Mouse (Mus musculus) CH12.LX (cell line): ENCODE measurements at regions not wholly inside any gene's neighbourhood (a gene's known extent, or its start where the extent isn't known, plus 50 kb on each side); places are given as distances from the start of the nearest gene placed in this dataset.

Source experiments
- DNase-seq: peaks from one replicate; pipeline ENCODE4 v3.0.0-alpha.2; 2013; ENCODE audit errors: extremely low read depth
- H3K27ac ChIP-seq: 2 replicates; pipeline ENCODE4 v1.5.1; 2012; ENCODE audit warnings: low read depth, mild to moderate bottlenecking, control low read depth, moderate library complexity; ENCODE audit not compliant: insufficient read depth
- H3K27me3 ChIP-seq: replicated peaks from 2 replicates; pipeline ENCODE3; 2012; ENCODE audit warnings: inconsistent platforms
- H3K36me3 ChIP-seq, 2 experiments: replicated peaks in 1 of 2; 2 replicates each; pipeline versions ENCODE3 to v1.6.1; 2012; ENCODE audit warnings: inconsistent platforms in 1 of 2, low read length in 1 of 2, mild to moderate bottlenecking in 1 of 2, mixed read lengths in 1 of 2, moderate library complexity in 1 of 2; ENCODE audit not compliant: control insufficient read depth in 1 of 2, insufficient read depth in 1 of 2
- H3K4me1 ChIP-seq, 2 experiments: 2 replicates each; pipeline ENCODE4 v1.6.1; 2012; ENCODE audit warnings: inconsistent platforms in 1 of 2, moderate library complexity in 1 of 2; ENCODE audit not compliant: insufficient read depth in 2 of 2, control insufficient read depth in 1 of 2
- H3K4me2 ChIP-seq: 2 replicates; pipeline ENCODE4 v1.6.1; 2012; ENCODE audit warnings: low read depth, mild to moderate bottlenecking, control low read depth; ENCODE audit not compliant: poor library complexity, insufficient read depth, severe bottlenecking
- H3K4me3 ChIP-seq, 3 experiments: fragments of 150-350 bp in 1 of 3; sonication (generic) in 1 of 3; replicated peaks in 1 of 3; 2 replicates each; pipeline versions ENCODE3 to v1.5.1; 2011 to 2012; ENCODE audit warnings: low read depth in 2 of 3, low read length in 2 of 3, mild to moderate bottlenecking in 2 of 3, moderate library complexity in 2 of 3, control low read depth in 1 of 3, improper control_type of control experiment in 1 of 3, inconsistent platforms in 1 of 3, mixed read lengths in 1 of 3; ENCODE audit not compliant: poor library complexity in 1 of 3
- H3K79me2 ChIP-seq: replicated peaks from 2 replicates; pipeline ENCODE4 v1.6.1; 2012; ENCODE audit warnings: mild to moderate bottlenecking, moderate library complexity; ENCODE audit not compliant: control insufficient read depth, poor library complexity, insufficient read depth, severe bottlenecking; ENCODE audit errors: extremely low read depth
- H3K9ac ChIP-seq: 2 replicates; pipeline ENCODE4 v1.6.1; 2012; ENCODE audit warnings: low read depth, mild to moderate bottlenecking, control low read depth, moderate library complexity; ENCODE audit not compliant: insufficient read depth
- H3K9me3 ChIP-seq: replicated peaks from 2 replicates; pipeline ENCODE3; 2012; ENCODE audit warnings: low read length, inconsistent platforms, mixed read lengths
- BHLHE40 ChIP-seq: IDR thresholded peaks from 2 replicates; pipeline ENCODE4 v1.6.1; 2011; ENCODE audit warnings: mild to moderate bottlenecking, low read depth, low read length, improper control_type of control experiment
- CTCF ChIP-seq, 2 experiments: IDR thresholded peaks in 1 of 2; conservative IDR thresholded peaks in 1 of 2; 2 replicates each; pipeline ENCODE4 v1.5.1; 2011 to 2012; ENCODE audit warnings: low read depth in 2 of 2, low read length in 2 of 2, improper control_type of control experiment in 1 of 2, inconsistent platforms in 1 of 2, mild to moderate bottlenecking in 1 of 2, moderate library complexity in 1 of 2
- E2F4 ChIP-seq: IDR thresholded peaks from 2 replicates; pipeline ENCODE4 v1.6.1; 2011; ENCODE audit warnings: low read depth, low read length, improper control_type of control experiment; ENCODE audit not compliant: insufficient replicate concordance
- ELF1 ChIP-seq: IDR thresholded peaks from 2 replicates; pipeline ENCODE4 v1.6.1; 2014; ENCODE audit warnings: low read depth, mild to moderate bottlenecking, inconsistent platforms, low read length, improper control_type of control experiment
- ETS1 ChIP-seq: conservative IDR thresholded peaks from 2 replicates; pipeline ENCODE4 v1.6.1; 2012; ENCODE audit warnings: low read depth, mild to moderate bottlenecking, inconsistent platforms, low read length, improper control_type of control experiment, moderate library complexity
- JUN ChIP-seq: IDR thresholded peaks from 2 replicates; pipeline ENCODE4 v1.6.1; 2011; ENCODE audit warnings: low read depth, mild to moderate bottlenecking, low read length, improper control_type of control experiment, moderate library complexity; ENCODE audit not compliant: insufficient read depth
- JUND ChIP-seq: conservative IDR thresholded peaks from 2 replicates; pipeline ENCODE4 v1.6.1; 2011; ENCODE audit warnings: low read depth, low read length, improper control_type of control experiment
- MAX ChIP-seq: IDR thresholded peaks from 2 replicates; pipeline ENCODE4 v1.6.1; 2011; ENCODE audit warnings: low read length, improper control_type of control experiment
- MAZ ChIP-seq: IDR thresholded peaks from 2 replicates; pipeline ENCODE4 v1.6.1; 2012; ENCODE audit warnings: low read depth, mild to moderate bottlenecking, inconsistent platforms, low read length, improper control_type of control experiment, moderate library complexity
- MEF2A ChIP-seq: IDR thresholded peaks from 2 replicates; pipeline ENCODE4 v1.6.1; 2014; ENCODE audit warnings: low read depth, mild to moderate bottlenecking, inconsistent platforms, low read length, improper control_type of control experiment, borderline replicate concordance
- MYC ChIP-seq: IDR thresholded peaks from 2 replicates; pipeline ENCODE4 v1.6.1; 2011; ENCODE audit warnings: low read depth, mild to moderate bottlenecking, improper control_type of control experiment, low read length
- NELFE ChIP-seq: IDR thresholded peaks from 2 replicates; pipeline ENCODE4 v1.6.1; 2011; ENCODE audit warnings: low read depth, low read length, improper control_type of control experiment
- NRF1 ChIP-seq: IDR thresholded peaks from 2 replicates; pipeline ENCODE4 v1.6.1; 2014; ENCODE audit warnings: low read depth, mild to moderate bottlenecking, inconsistent platforms, low read length, improper control_type of control experiment, moderate library complexity
- PAX5 ChIP-seq: IDR thresholded peaks from 2 replicates; pipeline ENCODE4 v1.6.1; 2012; ENCODE audit warnings: low read length, inconsistent platforms, mixed read lengths
- SIN3A ChIP-seq: IDR thresholded peaks from 2 replicates; pipeline ENCODE4 v1.6.1; 2012; ENCODE audit warnings: low read length, improper control_type of control experiment, inconsistent platforms
- SMC3 ChIP-seq: IDR thresholded peaks from 2 replicates; pipeline ENCODE4 v1.6.1; 2011; ENCODE audit warnings: low read depth, low read length, improper control_type of control experiment
- TBP ChIP-seq: conservative IDR thresholded peaks from 2 replicates; pipeline ENCODE4 v1.6.1; 2011; ENCODE audit warnings: low read depth, low read length, improper control_type of control experiment
- USF1 ChIP-seq: IDR thresholded peaks from 2 replicates; pipeline ENCODE4 v1.6.1; 2014; ENCODE audit warnings: low read depth, mild to moderate bottlenecking, inconsistent platforms, low read length, improper control_type of control experiment
- USF2 ChIP-seq: conservative IDR thresholded peaks from 2 replicates; pipeline ENCODE4 v1.6.1; 2011; ENCODE audit warnings: low read depth, low read length, improper control_type of control experiment
- ZC3H11A ChIP-seq: IDR thresholded peaks from 2 replicates; pipeline ENCODE4 v1.6.1; 2012; ENCODE audit warnings: low read depth, mild to moderate bottlenecking, inconsistent platforms, low read length, improper control_type of control experiment
- ZMIZ1 ChIP-seq: IDR thresholded peaks from 2 replicates; pipeline ENCODE4 v1.6.1; 2012; ENCODE audit warnings: low read depth, mild to moderate bottlenecking, inconsistent platforms, low read length, improper control_type of control experiment
- dilution Hi-C: fragments of 300-500 bp; cut with MboI; formaldehyde crosslinking; loops from 2 replicates; pipeline ENCODE4 v1.14.3; 2020; ENCODE audit warnings: low sequenced_read_pairs; ENCODE audit not compliant: extremely low pct_unique_long_range_greater_than_20kb, extremely low pct_ligation_motif_present
- in situ Hi-C: fragments of 300-500 bp; cut with MboI; formaldehyde crosslinking; loops from 3 replicates; pipeline ENCODE4 v1.14.3; 2019; ENCODE audit warnings: low sequenced_read_pairs, low pct_ligation_motif_present, low pct_unique_long_range_greater_than_20kb, mixed read lengths

GRCm38 (mm10) chr17:4631122-4631521 is 363.0 kb upstream of the Arid1b start:
- H3K9ac ChIP-seq: no peak overlapping the region
- DNase-seq: no peak
- H3K4me1 ChIP-seq: peaks cover 0 to 10% of the 10 kb centered on the region in 2 experiments; a peak in 2 of 4 replicates
- dilution Hi-C loops: no loop called here
- TF ChIP-seq MEF2A (no peak), ELF1 (no peak), MAX (no peak), MYC (no peak), SMC3 (no peak), NRF1 (no peak), MAZ (no peak)
- TF ChIP-seq, all 38 proteins: peak for 0
- H3K79me2 ChIP-seq: no peaks in the 10 kb centered on the region
- H3K27ac ChIP-seq: no peak overlapping the region
- no peak overlapping the region for H3K4me2 ChIP-seq
- in situ Hi-C loops: no loop called here
- no peaks in the 10 kb centered on the region for H3K9me3 ChIP-seq
- no peaks in the 10 kb centered on the region for H3K27me3 ChIP-seq
- H3K36me3 ChIP-seq: no peaks in the 10 kb centered on the region
- no peak overlapping the region for H3K4me3 ChIP-seq

DNA sequence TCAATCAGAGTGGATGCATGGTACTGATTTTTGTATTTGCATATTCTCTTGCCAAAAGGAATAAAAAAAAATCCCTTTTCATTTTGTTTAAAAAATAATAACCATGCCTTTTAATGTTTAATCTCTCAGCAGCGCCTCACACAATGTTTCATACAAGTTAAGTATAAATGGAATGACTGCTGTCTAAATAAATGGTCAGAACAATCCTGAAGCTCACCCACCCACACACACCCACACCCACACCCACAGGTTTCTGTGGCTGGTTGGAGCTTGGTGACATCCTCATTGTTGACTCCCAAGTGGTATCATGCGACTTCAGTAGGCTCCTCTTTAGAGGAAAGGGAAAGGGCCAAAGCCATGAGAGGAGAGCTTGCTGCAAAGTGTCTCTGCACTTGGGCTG is 361.6 kb upstream of the Arid1b start:
- no peaks in the 10 kb centered on the region for H3K9me3 ChIP-seq
- DNase-seq: no peak
- H3K27ac ChIP-seq: no peak overlapping the region
- no peaks in the 10 kb centered on the region for H3K79me2 ChIP-seq
- H3K9ac ChIP-seq: no peak overlapping the region
- in situ Hi-C loops (no loop called here), dilution Hi-C loops (no loop called here)
- TF ChIP-seq ZC3H11A (no peak), JUN (no peak), ELF1 (no peak), PAX5 (no peak)
- H3K36me3 ChIP-seq: no peaks in the 10 kb centered on the region
- H3K4me2 ChIP-seq: no peak overlapping the region
- H3K4me3 ChIP-seq: no peak overlapping the region
- no peaks in the 10 kb centered on the region for H3K27me3 ChIP-seq
- peaks cover 0 to 10% of the 10 kb centered on the region in 2 experiments; a peak in 2 of 4 replicates for H3K4me1 ChIP-seq

DNA sequence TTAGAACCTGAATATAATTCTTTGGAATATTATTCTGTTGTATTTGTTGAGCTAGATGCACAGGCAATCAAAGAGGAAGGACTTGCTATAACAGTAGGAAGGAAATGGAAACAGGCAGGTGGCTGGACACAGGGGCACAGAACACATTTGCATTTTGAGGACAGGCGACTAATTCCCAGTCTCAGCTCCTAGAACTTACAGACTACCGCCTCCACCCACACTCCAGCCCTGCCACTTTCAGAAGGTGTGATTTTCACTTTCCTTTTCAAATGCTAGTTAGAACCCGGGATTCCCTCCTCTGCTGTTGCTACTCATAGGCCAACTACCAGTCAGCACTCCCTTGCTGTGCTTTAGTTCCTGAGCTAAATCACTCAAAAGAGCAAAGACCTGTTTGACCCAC is 360.4 kb upstream of the Arid1b start:
- dilution Hi-C loops (no loop called here), in situ Hi-C loops (no loop called here)
- Histone ChIP-seq H3K4me1 (peaks cover 0 to 10% of the 10 kb centered on the region in 2 experiments; a peak in 2 of 4 replicates), H3K9me3 (no peaks in the 10 kb centered on the region), H3K9ac (no peak overlapping the region), H3K27ac (no peak overlapping the region), H3K36me3 (no peaks in the 10 kb centered on the region), H3K27me3 (no peaks in the 10 kb centered on the region), H3K4me2 (0 out of 2 replicates have a peak overlapping the region, but pooled peaks have one; percentile 47), H3K79me2 (no peaks in the 10 kb centered on the region), H3K4me3 (no peak overlapping the region)
- TF ChIP-seq CTCF (conservative IDR thresholded peaks at IDR 0.05 in 1 of 2, IDR thresholded peaks at IDR 0.05 in 1 of 2; ENCODE audit: low read depth in 2 of 2, low read length in 2 of 2) (no peak), E2F4 (no peak), ELF1 (no peak), SMC3 (no peak), USF2 (no peak), BHLHE40 (no peak), ETS1 (no peak), ZMIZ1 (no peak), TBP (no peak), SIN3A (no peak), NRF1 (no peak), JUND (no peak), MYC (no peak), NELFE (no peak), USF1 (no peak)
- peak; percentile 15 for DNase-seq
